Mouse (Mus musculus) cerebellum, adult 2 months (tissue): ENCODE data around the gene Tmprss13.

Experiments
- CTCF ChIP-seq: fragments of 200-500 bp; IDR thresholded peaks from 2 replicates; pipeline ENCODE4 v1.5.1; 2011; ENCODE audit warnings: low read depth, mild to moderate bottlenecking, control low read depth, low read length, moderate library complexity, borderline replicate concordance; ENCODE audit not compliant: insufficient read depth
- POLR2A ChIP-seq: fragments of 200-500 bp; IDR thresholded peaks from 2 replicates; pipeline ENCODE4 v1.6.1; 2011; ENCODE audit warnings: low read length, control low read depth, borderline replicate concordance; ENCODE audit not compliant: insufficient read depth

DNA sequence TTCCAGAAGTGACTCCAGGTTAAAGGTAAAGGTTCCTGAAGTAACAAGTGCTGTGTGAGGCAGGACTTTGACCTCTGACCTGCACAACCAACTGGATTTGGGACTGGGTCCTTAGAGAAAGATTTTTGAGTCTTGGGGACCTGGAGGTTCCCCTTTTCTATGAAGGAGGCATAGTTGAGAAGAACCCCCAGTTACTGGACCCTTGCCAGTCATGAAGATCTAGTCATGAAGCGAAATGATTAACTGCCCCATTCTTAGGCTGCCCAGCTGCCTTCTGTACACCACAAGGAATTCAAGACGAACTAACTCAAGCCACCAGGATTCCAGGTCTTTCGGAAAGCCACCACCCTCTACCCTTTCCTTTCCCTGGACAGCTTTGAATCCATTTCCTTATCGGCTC lies 57.5 kb downstream of the Tmprss13 start:
- TF ChIP-seq CTCF (no peak), POLR2A (no peak)
